Mouse (Mus musculus) small intestine, adult 2 months (tissue): ENCODE data around the gene Ipo13. TPM values are rescaled to one million over a fixed set of nuclear protein-coding genes. Genes with fewer than 3 reads are reported as not detected.

Experiments used
- H3K27ac ChIP-seq: fragments of 200-500 bp; 2 replicates; pipeline ENCODE4 v1.5.1; 2012; ENCODE audit warnings: low read depth, low read length, control low read depth, inconsistent platforms; ENCODE audit not compliant: insufficient read depth
- H3K27me3 ChIP-seq: fragments of 200-500 bp; 2 replicates; pipeline ENCODE4 v1.6.1; 2012; ENCODE audit warnings: mild to moderate bottlenecking, moderate library complexity, low read length, inconsistent platforms; ENCODE audit not compliant: control insufficient read depth, insufficient read depth
- H3K36me3 ChIP-seq: fragments of 200-500 bp; 2 replicates; pipeline ENCODE4 v1.6.1; 2012; ENCODE audit warnings: mild to moderate bottlenecking, low read length, control low read depth, inconsistent platforms; ENCODE audit not compliant: control insufficient read depth, insufficient read depth
- H3K4me1 ChIP-seq: fragments of 200-500 bp; 2 replicates; pipeline ENCODE4 v1.6.1; 2012; ENCODE audit warnings: low read length, inconsistent platforms, mixed read lengths; ENCODE audit not compliant: control insufficient read depth, insufficient read depth, insufficient read length
- H3K4me3 ChIP-seq: fragments of 200-500 bp; 2 replicates; pipeline ENCODE4 v1.5.1; 2012; ENCODE audit warnings: low read depth, mild to moderate bottlenecking, control low read depth, inconsistent platforms, low read length, moderate library complexity
- CTCF ChIP-seq: fragments of 200-500 bp; IDR thresholded peaks from 2 replicates; pipeline ENCODE4 v1.5.1; 2012; ENCODE audit warnings: low read depth, mild to moderate bottlenecking, control low read depth, inconsistent platforms, low read length, moderate library complexity, mixed read lengths; ENCODE audit not compliant: insufficient replicate concordance, insufficient read length; ENCODE audit errors: extremely low read depth
- POLR2A ChIP-seq: fragments of 200-500 bp; IDR thresholded peaks from 2 replicates; pipeline ENCODE4 v1.6.1; 2012; ENCODE audit warnings: low read depth, mild to moderate bottlenecking, control low read depth, inconsistent platforms, low read length, moderate library complexity
- WGBS: fragments of 180-500 bp; shearing (Covaris S2); methylation state at CpG from one replicate; pipeline ENCODE4 v1.1.7; 2018; 5-methylcytosine and 5-hydroxymethylcytosine counted together
- polyA plus RNA-seq: library from polyadenylated mRNA; depleted of rRNA; stranded (reverse); fragments of >200 nt; gene quantifications from 2 replicates; pipeline ENCODE4 v1.2.3, GENCODE M21; 2012

Ipo13 gene
- polyA plus RNA-seq, 1 experiment = 36.8 TPM

DNA sequence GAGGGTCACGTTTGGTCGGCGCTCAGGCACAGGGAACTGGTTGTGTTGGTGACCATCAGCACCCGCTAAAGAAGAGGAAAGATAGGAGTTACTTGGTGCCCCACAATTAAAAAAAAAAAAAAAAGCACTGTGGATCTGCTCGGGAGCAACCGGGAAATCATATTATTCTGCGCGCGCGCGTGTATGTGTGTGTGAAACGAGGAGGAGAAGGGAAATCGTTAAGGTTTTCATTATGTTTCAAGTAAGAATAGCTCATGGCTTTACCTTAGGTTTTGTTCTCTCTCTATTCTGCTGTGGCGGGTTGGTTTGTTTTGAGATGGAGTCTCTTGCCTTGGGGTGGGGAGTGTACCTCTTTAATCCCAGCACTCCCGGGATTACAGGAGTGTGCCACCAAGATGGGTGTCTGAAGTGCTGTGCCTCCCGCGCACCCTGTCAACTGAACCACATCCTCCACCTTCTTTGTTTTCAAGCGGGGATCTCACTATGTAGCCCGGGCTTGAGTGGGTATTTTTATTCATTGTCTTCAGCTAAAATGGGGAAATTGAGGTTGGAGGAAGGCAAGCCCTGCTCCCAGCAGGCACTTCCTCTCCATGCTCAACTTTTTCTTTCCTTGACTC lies 798 bp upstream of the Ipo13 start:
- H3K4me1 ChIP-seq = peaks cover 18% of the 10 kb centered on the region
- H3K27ac ChIP-seq = no peak overlapping the region
- peak overlapping the region; percentile 90 for H3K4me3 ChIP-seq
- WGBS = under 1% methylated on average over 19 of the region's 19 CpGs
- no peak for TF ChIP-seq POLR2A
- no peak for TF ChIP-seq CTCF
- H3K27me3 ChIP-seq = no peaks in the 10 kb centered on the region
- H3K36me3 ChIP-seq = peaks cover 3% of the 10 kb centered on the region; the same call in 1 of the 2 replicates

DNA sequence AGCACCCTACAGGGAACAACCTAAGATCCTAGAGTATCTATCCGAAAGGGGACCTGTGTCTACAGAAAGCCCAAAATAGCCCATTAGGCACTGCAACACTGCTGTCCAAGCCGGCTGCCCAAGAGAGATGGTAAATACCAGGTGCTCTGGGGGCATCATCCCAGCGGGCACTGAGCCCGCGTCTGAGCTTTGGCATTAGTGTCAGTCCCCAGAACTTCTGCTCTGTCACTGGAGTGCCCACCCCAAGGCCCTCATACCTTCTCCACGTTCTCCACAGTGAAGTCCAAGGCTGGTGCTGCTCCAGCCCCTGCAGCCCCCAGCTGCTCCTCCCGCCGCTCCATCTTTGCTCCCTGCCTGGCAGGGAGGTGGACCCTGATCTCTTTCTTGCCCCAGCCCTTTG lies 768 bp downstream of the Ipo13 start:
- TF ChIP-seq CTCF (no peak), POLR2A (no peak)
- H3K27me3 ChIP-seq = no peaks in the 10 kb centered on the region
- H3K27ac ChIP-seq = no peak overlapping the region
- H3K36me3 ChIP-seq = peaks cover 3% of the 10 kb centered on the region; the same call in 1 of the 2 replicates
- H3K4me1 ChIP-seq = peaks cover 18% of the 10 kb centered on the region
- WGBS = 5% methylated on average over 8 of the region's 8 CpGs
- H3K4me3 ChIP-seq = peak overlapping the region; percentile 90

DNA sequence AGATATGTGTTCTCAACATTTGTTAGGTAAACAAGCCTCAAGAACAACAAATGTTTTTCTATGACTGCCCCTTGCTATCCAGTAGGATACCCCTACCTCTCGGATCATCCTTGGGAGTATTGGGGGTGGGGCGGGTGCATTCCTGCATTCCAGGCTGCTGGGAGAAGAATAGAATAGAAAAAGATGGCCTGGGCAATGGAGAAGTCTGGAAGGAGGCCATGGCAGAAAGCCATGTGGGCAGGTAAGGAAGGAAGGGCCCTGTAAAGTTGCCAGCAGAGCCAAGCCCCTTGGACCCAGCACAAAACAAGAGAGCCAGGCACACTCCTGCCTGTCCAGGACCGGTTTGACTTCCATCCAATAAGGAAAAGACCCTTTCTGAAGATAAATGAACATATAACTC lies 1.4 kb downstream of the Ipo13 start:
- TF ChIP-seq CTCF (no peak), POLR2A (no peak)
- peaks cover 3% of the 10 kb centered on the region; the same call in 1 of the 2 replicates for H3K36me3 ChIP-seq
- peaks cover 18% of the 10 kb centered on the region for H3K4me1 ChIP-seq
- no peak overlapping the region for H3K27ac ChIP-seq
- 16% methylated on average over 3 of the region's 3 CpGs for WGBS
- H3K4me3 ChIP-seq = no peak overlapping the region
- H3K27me3 ChIP-seq = no peaks in the 10 kb centered on the region

DNA sequence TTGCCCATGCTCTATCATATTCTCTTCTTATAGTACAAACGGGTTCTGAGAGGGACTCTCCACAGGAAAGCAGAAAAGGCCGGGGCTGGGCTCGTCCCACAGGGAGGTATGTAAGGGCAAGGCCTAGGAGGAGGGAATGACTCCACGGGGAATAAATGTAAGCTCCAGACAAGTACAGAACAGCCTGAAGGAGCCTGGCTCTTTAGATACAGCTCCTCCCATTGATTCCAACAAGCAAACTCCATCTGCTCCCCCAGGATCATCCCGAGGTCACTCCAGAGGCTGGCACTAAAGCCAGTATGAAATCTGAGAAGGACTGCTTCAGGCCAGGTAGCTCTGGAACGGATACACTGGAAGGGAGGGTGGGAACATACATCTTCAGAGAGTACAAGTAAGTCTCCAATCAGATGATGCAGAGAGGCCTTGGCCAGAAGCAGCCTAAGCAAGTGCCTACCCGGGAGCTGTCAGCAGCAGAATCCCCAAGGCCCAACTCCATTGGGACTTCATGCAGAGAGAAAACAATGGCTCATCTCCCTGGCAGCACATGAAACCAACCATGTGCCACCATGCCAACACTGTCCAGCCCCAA lies 2.0 kb downstream of the Ipo13 start:
- H3K27me3 ChIP-seq = no peaks in the 10 kb centered on the region
- H3K27ac ChIP-seq = no peak overlapping the region
- peaks cover 15% of the 10 kb centered on the region for H3K4me1 ChIP-seq
- H3K36me3 ChIP-seq = peaks cover 3% of the 10 kb centered on the region; the same call in 1 of the 2 replicates
- no peak for TF ChIP-seq CTCF
- TF ChIP-seq POLR2A = no peak
- H3K4me3 ChIP-seq = no peak overlapping the region
- WGBS = 71% methylated on average over 7 of the region's 7 CpGs

DNA sequence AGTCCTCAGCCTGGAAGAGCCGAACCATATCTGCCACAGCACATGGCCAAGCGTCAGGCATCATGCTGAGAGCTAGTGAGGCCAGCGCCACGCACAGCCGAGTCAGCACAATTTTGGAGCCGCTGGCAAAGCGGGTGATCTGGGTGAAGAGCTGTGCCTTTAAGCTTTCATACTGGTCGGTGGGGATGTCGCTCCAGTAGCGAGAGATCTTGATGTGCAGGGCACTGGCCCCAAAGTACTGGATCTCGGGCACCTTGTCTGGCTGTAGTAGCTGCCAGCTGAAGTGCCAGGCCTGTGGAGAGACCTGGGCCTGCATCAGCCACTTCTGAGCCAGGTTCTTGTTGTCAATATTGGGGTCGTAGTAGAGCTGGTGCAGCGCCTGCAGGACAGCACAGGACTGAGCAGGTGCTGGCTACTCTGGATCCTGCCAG lies 2.7 kb downstream of the Ipo13 start:
- TF ChIP-seq POLR2A (no peak), CTCF (no peak)
- no peak overlapping the region for H3K4me3 ChIP-seq
- no peak overlapping the region for H3K27ac ChIP-seq
- H3K27me3 ChIP-seq = no peaks in the 10 kb centered on the region
- H3K36me3 ChIP-seq = peaks cover 3% of the 10 kb centered on the region; the same call in 1 of the 2 replicates
- peaks cover 13% of the 10 kb centered on the region for H3K4me1 ChIP-seq
- WGBS = 96% methylated on average over 13 of the region's 13 CpGs

DNA sequence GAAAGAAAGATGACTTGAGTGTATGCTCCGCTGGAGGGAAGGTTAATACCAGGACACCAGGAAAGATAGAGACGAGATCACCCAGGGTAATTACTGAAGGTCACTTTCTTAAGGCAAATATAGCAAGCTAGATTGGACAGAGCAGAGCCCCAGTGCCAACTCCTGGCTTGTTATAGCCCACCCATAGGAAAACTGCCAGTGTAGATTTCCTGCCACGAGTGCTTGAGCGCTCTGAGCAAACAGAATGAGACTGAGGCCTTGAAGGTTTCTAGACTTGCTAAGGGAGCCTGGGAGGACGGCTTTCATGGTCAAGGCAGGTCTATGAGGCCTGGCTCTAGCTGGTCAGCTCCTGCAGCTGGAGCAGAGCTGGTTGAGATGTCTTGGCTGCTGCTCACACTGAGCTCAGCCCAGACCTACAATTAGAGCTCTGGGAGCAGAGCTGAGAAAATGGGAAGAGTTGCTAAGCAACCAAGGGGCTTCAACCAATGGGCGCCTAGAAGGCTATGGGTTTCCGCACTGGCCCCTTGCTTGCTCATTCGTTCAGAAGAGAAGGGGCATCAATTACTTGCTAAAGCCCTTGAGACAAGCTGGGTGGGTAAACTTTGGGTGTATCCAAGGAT lies 5.9 kb downstream of the Ipo13 start:
- TF ChIP-seq POLR2A (no peak), CTCF (no peak)
- Histone ChIP-seq H3K4me3 (no peak overlapping the region), H3K36me3 (peaks cover 14% of the 10 kb centered on the region; the same call in 1 of the 2 replicates), H3K4me1 (peaks cover 8% of the 10 kb centered on the region), H3K27ac (no peak overlapping the region), H3K27me3 (no peaks in the 10 kb centered on the region)
- 81% methylated on average over 8 of the region's 8 CpGs for WGBS

DNA sequence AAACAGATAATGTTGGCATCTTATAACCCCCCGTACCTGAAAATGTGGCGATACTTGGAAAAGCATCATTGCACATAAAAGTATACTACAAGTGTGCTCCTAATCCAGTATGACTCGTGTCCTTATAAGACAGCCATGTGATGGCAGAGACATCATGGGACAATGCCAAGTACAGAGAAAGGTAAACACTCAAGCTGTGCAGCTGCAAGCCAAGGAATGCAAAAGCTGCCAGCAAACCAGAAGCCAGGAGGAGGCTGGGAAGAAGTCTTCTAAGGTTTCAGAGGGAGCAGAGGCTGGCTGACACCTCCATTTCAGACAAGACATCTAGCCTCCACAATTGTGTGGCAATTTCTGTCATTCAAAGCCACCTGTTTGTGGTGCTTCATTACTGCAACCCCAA lies 8.6 kb downstream of the Ipo13 start:
- Histone ChIP-seq H3K4me3 (no peak overlapping the region), H3K4me1 (no peaks in the 10 kb centered on the region), H3K36me3 (peaks cover 36% of the 10 kb centered on the region), H3K27me3 (no peaks in the 10 kb centered on the region), H3K27ac (no peak overlapping the region)
- WGBS = 52% methylated on average over 3 of the region's 3 CpGs
- TF ChIP-seq POLR2A (no peak), CTCF (no peak)
